Comparison of ENCODE assay signal across 38 mouse cellular contexts in genomic region chr17:64863817-64864216, GRCm38 (mm10). TPM values are rescaled to one million over a fixed set of nuclear protein-coding genes. Genes with fewer than 3 reads are reported as not detected.
"Had no signal": no experiment of that assay in that cellular context is flagged by ENCODE, and none has a peak within 500 bp of the region (broad histone marks: within the 10 kb centered on the region; RNA-seq: fewer than 3 reads in every experiment).

No protein-coding gene starts in this region.

- H3K4me1 ChIP-seq: heart, embryonic 10.5 days; heart, embryonic 12.5 days; hindbrain, embryonic 10.5 days; hindbrain, embryonic 12.5 days; intestine, embryonic 15.5 days; limb, embryonic 12.5 days; liver, embryonic 13.5 days; liver, embryonic 15.5 days had no signal

- H3K27ac ChIP-seq: gastrocnemius, adult 2 months; heart, embryonic 10.5 days; hindbrain, embryonic 10.5 days; hindbrain, embryonic 12.5 days; hindbrain, embryonic 14.5 days; intestine, embryonic 15.5 days; layer of hippocampus, adult 2 months; left cerebral cortex, adult 2 months; limb, embryonic 10.5 days; limb, embryonic 12.5 days; liver, embryonic 13.5 days; liver, embryonic 15.5 days had no signal

- H3K9ac ChIP-seq: heart, embryonic 12.5 days; hindbrain, embryonic 12.5 days; hindbrain, embryonic 14.5 days; intestine, embryonic 15.5 days; limb, embryonic 12.5 days; liver, embryonic 13.5 days; liver, embryonic 15.5 days; liver, postnatal 0 days had no signal

- ATAC-seq: hindbrain, embryonic 16.5 days; inflammation-experienced regulatory T-cells, adult 6 months; intestine, embryonic 15.5 days; intestine, postnatal 0 days; liver, postnatal 0 days had no signal

- H3K4me3 ChIP-seq: gastrocnemius, adult 2 months; heart, embryonic 10.5 days; heart, embryonic 12.5 days; hindbrain, embryonic 10.5 days; hindbrain, embryonic 12.5 days; intestine, embryonic 15.5 days; layer of hippocampus, adult 2 months; left cerebral cortex, adult 2 months; limb, embryonic 10.5 days; limb, embryonic 12.5 days; liver, embryonic 13.5 days; liver, embryonic 15.5 days had no signal

- H3K27me3 ChIP-seq: heart, embryonic 12.5 days; hindbrain, embryonic 12.5 days; intestine, embryonic 15.5 days; limb, embryonic 12.5 days; liver, embryonic 13.5 days; liver, embryonic 15.5 days had no signal

- H3K9me3 ChIP-seq: heart, embryonic 10.5 days; heart, embryonic 12.5 days; hindbrain, embryonic 10.5 days; hindbrain, embryonic 12.5 days; intestine, embryonic 15.5 days; limb, embryonic 10.5 days; liver, embryonic 13.5 days; liver, embryonic 15.5 days had no signal

- DNase-seq: gastrocnemius, adult 2 months; gastrocnemius, postnatal 10 days; gastrocnemius, postnatal 25 days; heart, adult 18-20 months; heart, postnatal 10 days; heart, postnatal 4 days; kidney, postnatal 4 days; liver; liver, embryonic 13.5 days; liver, postnatal 0 days had no signal

- H3K4me2 ChIP-seq: heart, embryonic 12.5 days; hindbrain, embryonic 12.5 days; hindbrain, embryonic 14.5 days; intestine, embryonic 15.5 days; limb, embryonic 12.5 days; liver, embryonic 11.5 days; liver, embryonic 13.5 days; liver, embryonic 15.5 days had no signal

- H3K36me3 ChIP-seq: heart, embryonic 10.5 days; heart, embryonic 12.5 days; hindbrain, embryonic 10.5 days; hindbrain, embryonic 12.5 days; intestine, embryonic 15.5 days; limb, embryonic 10.5 days; limb, embryonic 12.5 days; liver, embryonic 13.5 days; liver, embryonic 15.5 days had no signal

RNA-seq across cellular contexts. Expression of gene 4930583I09Rik, which starts 27.9 kb away (rescaled TPM):
- total RNA-seq: gastrocnemius, adult 2 months; gastrocnemius, postnatal 10 days; gastrocnemius, postnatal 25 days; gastrocnemius, postnatal 4 days; granulocyte monocyte progenitor cell, adult 5-6 weeks; heart, adult 18-20 months; heart, adult 8-10 months; heart, postnatal 10 days; heart, postnatal 25 days; heart, postnatal 4 days; layer of hippocampus, adult 2 months; layer of hippocampus, postnatal 10 days; layer of hippocampus, postnatal 25 days; left cerebral cortex, adult 2 months; left cerebral cortex, postnatal 14 days; left cerebral cortex, postnatal 36 days had no signal
- polyA plus RNA-seq: frontal cortex, adult 2 months; heart, embryonic 10.5 days; heart, embryonic 12.5 days; heart, embryonic 14.5 days; heart, embryonic 16.5 days; hindbrain, embryonic 10.5 days; hindbrain, embryonic 12.5 days; hindbrain, embryonic 14.5 days; hindbrain, embryonic 16.5 days; intestine, embryonic 15.5 days; intestine, postnatal 0 days; kidney, embryonic 16.5 days; limb, embryonic 10.5 days; limb, embryonic 12.5 days; limb, embryonic 14.5 days; liver, embryonic 11.5 days; liver, embryonic 13.5 days; liver, embryonic 15.5 days; liver, postnatal 0 days had no signal
